Mouse (Mus musculus) hematopoietic multipotent progenitor cell, adult 10-12 weeks (in vitro differentiated cells): Measurements from ENCODE around the gene Gpm6b. TPM values are rescaled to one million over a fixed set of nuclear protein-coding genes. Genes with fewer than 3 reads are reported as not detected.

Source experiments
- polyA plus RNA-seq: library from polyadenylated mRNA; stranded (reverse); fragments of >175 nt; gene quantifications from 2 replicates; pipeline ENCODE4 v1.2.3, GENCODE M21; 2012; ENCODE audit warnings: low replicate concordance

Gene Gpm6b
- polyA plus RNA-seq, result 1.1 and 3.4 TPM in 2 replicates

GRCm38 (mm10) chrX:166238831-166239460 is at the start of gene Gpm6b:
Gene Gpm6b (plus strand): TSS chrX:166238911.

Other genes with a start within 250 kb of the Gpm6b start
- 0.66 and 2.9 TPM in 2 replicates for gene Gemin8, start 68.5 kb upstream of the Gpm6b start, polyA plus RNA-seq
- gene Trappc2, start 201.7 kb downstream of the Gpm6b start, polyA plus RNA-seq, result 0.38 and 0.98 TPM in 2 replicates
- 2.7 and 4.7 TPM in 2 replicates for gene Ofd1, start 201.8 kb downstream of the Gpm6b start, polyA plus RNA-seq
- 0.30 and 2.4 TPM in 2 replicates for gene Rab9, start 241.0 kb downstream of the Gpm6b start, polyA plus RNA-seq